Mouse (Mus musculus) layer of hippocampus, postnatal 36 days (tissue): ENCODE measurements around the gene Pecam1. TPM values are rescaled to one million over a fixed set of nuclear protein-coding genes. Genes with fewer than 3 reads are reported as not detected.
"Not testable (repeated sequence)": the region's sequence is repeated elsewhere in the genome, so short reads cannot be mapped to it uniquely, and the experiment has no call there.

Experiments used
- DNase-seq, 2 experiments: peaks; one replicate each; pipeline ENCODE4 v3.0.0; 2022
- microRNA-seq, 2 experiments: library from miRNA; unstranded; fragments of <30 nt; microRNA quantifications; one replicate each; pipeline ENCODE4 v1.2.0; 2021
- total RNA-seq, 2 experiments: library from RNA; stranded (reverse); gene quantifications; 2 replicates each; pipeline ENCODE4 v1.2.3; 2021

The Pecam1 gene
- total RNA-seq, 2 experiments from 2014 or later, result 15.5 to 18.0 TPM

- DNase-seq, result no peak
These were observed 126.8 kb downstream of the Pecam1 start for GRCm38 (mm10) chr11:106623629-106624028.

- no peak for DNase-seq
These were observed 128.4 kb downstream of the Pecam1 start for GRCm38 (mm10) chr11:106622056-106622455.

GRCm38 (mm10) chr11:106618768-106619167, 131.7 kb downstream of the Pecam1 start:
- not testable (repeated sequence) for DNase-seq

DNA sequence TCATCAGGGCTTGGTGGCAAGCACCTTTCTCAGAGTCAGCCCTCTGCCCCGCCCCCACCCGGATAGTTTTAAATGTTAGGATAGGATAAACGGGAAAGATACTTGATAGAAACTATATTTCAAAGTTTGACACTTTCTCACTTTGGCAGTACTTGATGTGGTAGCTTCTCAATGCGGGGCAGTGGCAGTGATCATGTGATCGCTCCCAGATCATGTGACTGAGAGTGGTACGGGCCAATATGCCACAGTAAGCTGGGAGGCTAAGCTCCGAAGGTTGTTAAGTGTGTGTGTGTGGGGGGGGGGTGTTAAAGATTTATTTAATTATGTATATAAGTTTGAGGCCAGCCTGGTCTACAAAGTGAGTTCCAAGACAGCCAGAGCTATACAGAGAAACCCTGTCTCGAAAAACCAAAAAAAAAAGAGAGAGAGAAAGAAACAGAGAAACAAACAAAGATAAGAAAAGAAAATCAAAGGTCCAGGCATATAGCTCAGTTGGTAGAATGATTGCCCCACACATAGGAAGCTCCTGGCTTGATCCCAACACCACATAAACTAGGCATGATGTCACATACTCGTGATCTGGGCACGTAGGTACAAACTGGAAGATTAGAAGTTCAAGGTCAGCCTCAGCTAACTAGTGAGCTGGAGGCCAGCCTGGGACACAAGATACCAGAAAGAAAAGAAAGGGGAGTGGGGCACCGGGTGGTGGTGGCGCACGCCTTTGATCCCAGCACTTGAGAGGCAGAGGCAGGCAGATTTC, 132.4 kb downstream of the Pecam1 start:
- no peak for DNase-seq

DNA sequence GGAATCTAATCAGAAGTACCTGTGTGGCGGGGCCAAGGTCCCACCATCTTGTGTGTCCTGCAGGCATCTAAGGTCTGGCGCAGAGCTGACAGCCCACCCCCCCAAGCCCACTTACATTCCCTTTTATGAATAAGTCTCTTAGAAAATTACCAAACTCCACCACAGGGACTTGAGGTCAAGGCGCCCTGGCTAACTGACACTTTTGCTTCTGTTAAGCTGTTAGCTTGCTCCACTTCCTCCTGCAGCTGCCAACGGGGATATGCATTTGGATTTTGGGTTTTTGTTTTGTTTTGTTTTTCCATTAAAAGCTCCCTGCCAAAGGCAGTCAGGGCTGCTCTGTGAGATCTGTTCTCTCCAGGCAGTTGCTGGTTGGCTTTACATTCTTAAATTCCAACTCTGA, 134.9 kb downstream of the Pecam1 start:
- no peak for DNase-seq

DNA sequence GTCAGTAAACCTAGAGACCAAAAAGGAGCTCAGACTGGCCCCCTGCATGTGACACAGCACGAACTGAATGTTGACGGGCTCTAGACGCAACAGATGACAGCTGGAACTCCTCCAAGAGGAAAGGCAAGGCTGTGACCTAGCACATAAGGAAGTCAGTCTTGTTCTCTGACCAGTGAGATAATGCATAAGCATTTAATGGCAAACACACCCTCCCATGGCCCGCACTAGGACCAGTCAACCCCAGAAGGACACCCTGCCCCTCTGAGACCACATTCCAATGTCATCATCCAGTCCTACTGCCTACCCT, 136.1 kb downstream of the Pecam1 start:
- no peak for DNase-seq

GRCm38 (mm10) chr11:106613638-106614338, 136.6 kb downstream of the Pecam1 start:
- DNase-seq, result no peak

- peak; percentile 95 to 97 for DNase-seq
These were observed 137.3 kb downstream of the Pecam1 start, which contains the start of gene Tex2 for GRCm38 (mm10) chr11:106612961-106613637. Gene Tex2 (minus strand): TSS chr11:106613423.

GRCm38 (mm10) chr11:106612209-106612960, 138.0 kb downstream of the Pecam1 start:
- peak; percentile 50 to 57 for DNase-seq

DNA sequence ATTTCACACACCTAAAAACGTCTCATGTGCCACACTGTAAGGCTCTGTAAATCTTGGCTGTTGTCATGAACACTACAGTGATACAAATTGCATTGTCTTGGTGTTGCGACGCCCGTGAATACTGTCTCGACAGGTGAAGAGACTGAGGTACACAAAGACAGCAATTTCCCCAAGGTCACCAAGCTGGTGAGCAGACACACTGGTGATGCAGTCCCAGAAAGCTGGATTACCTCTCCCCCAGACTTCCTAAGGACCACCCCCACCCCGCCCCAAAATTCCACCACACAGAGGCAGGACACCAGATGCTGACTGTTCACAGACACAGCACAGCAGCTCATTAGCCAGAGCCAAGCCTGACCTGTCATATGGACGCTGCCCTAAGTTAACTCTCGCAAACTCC, 140.7 kb downstream of the Pecam1 start:
- DNase-seq, result no peak

GRCm38 (mm10) chr11:106607316-106607715, 143.1 kb downstream of the Pecam1 start:
- no peak for DNase-seq

- DNase-seq, result no peak
These were observed 144.4 kb downstream of the Pecam1 start for GRCm38 (mm10) chr11:106606042-106606441.

Small RNA genes lying within 50 kb of the gene (microRNA-seq; reads per million reads assigned to microRNA genes)
- gene Gm25994, result 0 reads per million in 2 experiments
- 9.5 to 17.9 reads per million in 2 experiments for gene Mir3064

Other genes with a start within 250 kb of the Pecam1 start
- gene Tex2, start 137.2 kb downstream of the Pecam1 start, total RNA-seq, result 100 to 1,000 TPM; 135 to 146 TPM
- not detected for gene Milr1, start 598 bp upstream of the Pecam1 start, total RNA-seq
- 1 to 10 TPM; 4.8 to 5.1 TPM for gene Polg2, start 28.9 kb upstream of the Pecam1 start, total RNA-seq
- gene Ddx5, start 38.6 kb upstream of the Pecam1 start, total RNA-seq, result 100 to 1,000 TPM; 814 to 831 TPM
- gene Cep95, start 38.6 kb upstream of the Pecam1 start, total RNA-seq, result 10 to 100 TPM; 10.4 to 14.9 TPM
- gene Smurf2, start 170.1 kb upstream of the Pecam1 start, total RNA-seq, result 10 to 100 TPM; 30.4 to 33.4 TPM
- gene Kpna2, start 248.9 kb upstream of the Pecam1 start, total RNA-seq, result 10 to 100 TPM; 21.5 to 25.2 TPM